Mouse (Mus musculus) lung, postnatal 0 days (tissue): ENCODE measurements around the gene Cdan1.

Experiments used
- CTCF ChIP-seq: IDR thresholded peaks from 2 replicates; pipeline ENCODE4 v1.5.1; 2016; ENCODE audit warnings: antibody characterized with exemption, mild to moderate bottlenecking
- EP300 ChIP-seq: IDR thresholded peaks from 2 replicates; pipeline ENCODE4 v1.6.1; 2016; ENCODE audit warnings: antibody characterized with exemption, mild to moderate bottlenecking, control low read depth

- TF ChIP-seq CTCF: no peak
- TF ChIP-seq EP300: no peak
Measured at GRCm38 (mm10) chr2:120710154-120710553, 139.8 kb downstream of the Cdan1 start.
